Mouse (Mus musculus) heart, embryonic 10.5 days (tissue): ENCODE measurements around the gene Fbp2. TPM values are rescaled to one million over a fixed set of nuclear protein-coding genes. Genes with fewer than 3 reads are reported as not detected.

Experiments used
- DNase-seq: peaks from one replicate; pipeline ENCODE4 v3.0.0-alpha.2; 2017; ENCODE audit warnings: low spot score
- H3K27ac ChIP-seq: fragments of 300-500 bp; sonication (generic); 2 replicates; pipeline ENCODE4 v1.5.1; 2016; ENCODE audit warnings: mild to moderate bottlenecking
- H3K27me3 ChIP-seq: fragments of 300-500 bp; sonication (generic); 2 replicates; pipeline ENCODE4 v1.6.1; 2016; ENCODE audit warnings: mild to moderate bottlenecking; ENCODE audit not compliant: poor library complexity, insufficient read depth, severe bottlenecking
- H3K36me3 ChIP-seq: fragments of 300-500 bp; sonication (generic); 2 replicates; pipeline ENCODE4 v1.6.1; 2016; ENCODE audit warnings: mild to moderate bottlenecking, moderate library complexity
- H3K4me1 ChIP-seq: fragments of 300-500 bp; sonication (generic); 2 replicates; pipeline ENCODE4 v1.6.1; 2016; ENCODE audit warnings: mild to moderate bottlenecking
- H3K4me3 ChIP-seq: fragments of 300-500 bp; sonication (generic); 2 replicates; pipeline ENCODE4 v1.5.1; 2016; ENCODE audit warnings: mild to moderate bottlenecking, moderate library complexity
- H3K9me3 ChIP-seq: fragments of 300-500 bp; sonication (generic); 2 replicates; pipeline ENCODE4 v1.6.1; 2016; ENCODE audit warnings: mild to moderate bottlenecking, moderate library complexity
- WGBS: fragments of 180-500 bp; shearing (Covaris S2); methylation state at CpG from one replicate; pipeline ENCODE4 v1.1.7; 2016; 5-methylcytosine and 5-hydroxymethylcytosine counted together
- polyA plus RNA-seq: library from polyadenylated mRNA; unstranded; fragments of >200 nt; fragmentation: Nextera tagmentation; extraction: Ambion mirVana; gene quantifications from 2 replicates; pipeline ENCODE4 v1.2.1, GENCODE M21; 2016

Fbp2 gene
- polyA plus RNA-seq: 0.31 and 0.41 TPM in 2 replicates

DNA sequence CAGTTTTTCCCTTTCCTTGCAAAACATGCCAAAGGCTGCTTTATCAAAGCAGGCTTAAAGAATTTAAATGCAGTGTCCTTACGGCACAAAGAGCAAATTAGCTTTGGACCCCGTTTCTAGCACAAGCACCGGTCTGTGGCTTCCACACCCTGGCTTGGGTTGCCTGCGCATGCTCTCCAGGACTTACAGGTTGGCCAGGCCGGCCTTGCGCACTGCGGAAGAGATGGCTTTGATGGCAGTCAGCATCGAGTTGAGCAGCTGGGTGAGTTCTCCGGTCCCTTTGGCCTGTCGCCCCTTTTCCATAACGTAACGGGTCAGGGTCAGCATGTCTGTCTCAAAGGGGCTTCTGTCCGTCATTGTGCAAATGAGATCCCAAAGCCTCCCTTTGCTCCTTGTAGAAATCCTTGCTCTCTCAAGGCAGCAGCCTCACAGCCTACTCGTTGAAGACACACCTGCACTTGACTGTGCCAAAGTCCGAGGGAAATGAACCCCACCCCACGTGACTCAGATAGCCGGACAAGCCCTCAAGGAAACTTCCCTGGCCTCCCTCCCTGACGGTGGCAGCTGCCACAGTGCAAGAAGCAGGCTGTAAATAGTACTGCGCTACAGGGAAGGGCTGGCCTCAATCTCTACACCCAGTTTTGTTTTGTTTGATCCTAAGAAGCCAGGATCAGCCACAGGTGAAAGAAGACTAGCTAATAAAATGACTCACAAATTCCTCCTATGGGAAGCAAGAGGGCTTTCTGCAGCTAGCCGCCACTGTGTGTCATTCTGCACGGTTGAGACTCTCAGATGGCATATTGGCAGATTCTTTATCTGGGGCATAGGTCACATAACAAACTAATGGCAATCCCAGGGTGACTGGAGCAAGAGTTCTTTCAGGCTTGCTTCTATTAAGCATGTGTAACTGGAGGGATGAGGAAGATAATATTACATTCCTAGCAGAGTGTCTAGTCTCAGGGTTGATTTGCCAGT lies at the start of gene Fbp2:
TSS of gene Fbp2 (minus strand) at position 482 of the 975 bp plus-strand sequence.
- Histone ChIP-seq H3K27me3 (no peaks in the 10 kb centered on the region), H3K4me1 (0 out of 2 replicates have a peak, but pooled peaks cover 7% of the 10 kb centered on the region), H3K4me3 (no peak within 1 kb of the TSS), H3K9me3 (no peaks in the 10 kb centered on the region), H3K27ac (no peak within 1 kb of the TSS), H3K36me3 (no peaks in the 10 kb centered on the region)
- WGBS: 62% methylated on average over 21 of the region's 21 CpGs
- DNase-seq: no peak

DNA sequence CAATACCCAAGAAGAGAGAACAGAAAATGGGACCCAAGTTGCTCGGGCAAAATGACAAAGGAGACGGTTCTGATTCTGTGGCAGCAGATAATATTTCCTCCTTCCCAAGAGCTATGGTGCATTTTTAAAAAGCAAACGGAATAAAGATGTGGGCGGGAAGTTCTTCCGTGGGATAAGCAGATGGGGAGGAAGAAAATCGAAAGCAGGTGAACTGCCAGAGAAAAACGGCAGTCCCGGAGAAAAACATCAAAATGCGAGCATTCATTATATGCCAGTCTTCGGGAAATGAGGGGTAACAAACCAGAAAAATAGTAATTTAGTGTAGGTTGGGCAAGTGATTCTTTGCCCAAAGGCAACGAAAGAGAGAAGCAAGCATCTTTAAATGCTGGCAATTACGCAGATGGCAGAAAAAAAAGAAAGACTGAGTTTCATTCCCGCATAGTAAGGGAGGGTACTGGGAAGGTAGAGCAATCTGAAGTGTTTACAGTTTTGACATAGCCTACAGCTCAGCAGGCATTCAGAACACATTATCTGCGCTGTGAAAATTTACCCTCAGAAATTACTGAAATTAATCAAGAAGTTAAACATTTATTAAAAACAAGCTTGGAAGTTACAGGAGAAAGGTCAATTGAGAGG lies 49.4 kb upstream of the Fbp2 start:
- 84% methylated on average over 14 of the region's 14 CpGs for WGBS
- Histone ChIP-seq H3K4me3 (no peak overlapping the region), H3K27ac (no peak overlapping the region), H3K9me3 (no peaks in the 10 kb centered on the region), H3K27me3 (peaks cover 11% of the 10 kb centered on the region; the same call in 1 of the 2 replicates), H3K4me1 (peaks cover 6% of the 10 kb centered on the region; the same call in 1 of the 2 replicates), H3K36me3 (no peaks in the 10 kb centered on the region)
- no peak for DNase-seq

DNA sequence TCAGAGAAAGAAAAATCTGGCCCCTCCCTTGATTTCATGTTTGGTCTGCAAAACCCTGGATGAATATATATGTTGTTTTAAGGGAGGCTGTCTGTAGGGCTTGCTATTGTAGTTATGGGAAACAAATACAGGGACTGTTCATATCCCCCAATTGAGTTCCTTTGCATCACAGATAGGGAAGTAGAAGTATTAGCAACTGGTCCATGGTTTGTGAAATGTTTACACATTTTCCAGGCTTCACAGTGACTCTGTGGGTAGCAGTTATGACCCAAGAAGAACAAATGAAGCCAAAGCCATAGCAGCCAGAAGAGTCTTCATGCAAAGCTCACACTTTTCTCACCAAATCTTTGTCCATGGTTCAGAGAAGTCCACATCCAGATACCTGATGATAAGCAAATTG lies 42.9 kb upstream of the Fbp2 start:
- no peaks in the 10 kb centered on the region for H3K9me3 ChIP-seq
- H3K4me3 ChIP-seq: no peak overlapping the region
- no peak for DNase-seq
- H3K36me3 ChIP-seq: no peaks in the 10 kb centered on the region
- no peak overlapping the region for H3K27ac ChIP-seq
- H3K27me3 ChIP-seq: 0 out of 2 replicates have a peak, but pooled peaks cover 6% of the 10 kb centered on the region
- no peaks in the 10 kb centered on the region for H3K4me1 ChIP-seq

DNA sequence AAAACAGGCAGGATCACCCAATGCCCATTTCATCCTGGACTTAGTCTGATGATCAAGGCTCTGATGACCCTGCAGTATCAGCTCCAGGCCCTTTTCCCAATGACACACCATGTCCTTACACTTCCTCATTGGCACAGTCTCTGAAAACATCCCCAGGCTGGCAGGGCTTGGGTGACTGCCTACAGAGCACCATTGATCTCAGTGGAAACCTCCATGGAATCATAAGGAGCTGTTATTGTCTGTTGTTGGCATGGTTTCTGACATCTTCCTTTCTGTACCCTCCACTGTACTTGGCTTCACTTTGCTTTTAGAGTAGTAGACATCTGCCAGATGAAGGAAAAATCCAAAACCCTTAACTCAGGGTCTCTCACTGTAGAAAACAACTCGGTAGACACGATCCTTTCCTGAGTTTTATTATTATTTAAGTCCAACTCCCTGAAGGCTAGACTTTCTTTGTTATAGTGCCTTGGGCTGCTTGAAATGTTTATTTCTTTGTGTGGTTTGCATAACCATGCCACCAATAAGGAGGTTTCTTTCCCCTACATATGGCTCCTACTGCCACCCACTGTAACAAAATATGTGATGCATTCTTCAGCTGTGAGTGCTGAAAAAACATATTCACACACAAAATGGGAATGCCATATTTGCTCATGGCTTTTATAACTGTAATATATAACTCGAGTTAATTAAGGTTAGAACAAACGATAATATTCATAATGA lies 39.9 kb upstream of the Fbp2 start:
- Histone ChIP-seq H3K4me3 (no peak overlapping the region), H3K27ac (no peak overlapping the region), H3K27me3 (no peaks in the 10 kb centered on the region), H3K4me1 (no peaks in the 10 kb centered on the region), H3K36me3 (no peaks in the 10 kb centered on the region), H3K9me3 (no peaks in the 10 kb centered on the region)
- WGBS: 80% methylated on average over 4 of the region's 4 CpGs
- DNase-seq: no peak

DNA sequence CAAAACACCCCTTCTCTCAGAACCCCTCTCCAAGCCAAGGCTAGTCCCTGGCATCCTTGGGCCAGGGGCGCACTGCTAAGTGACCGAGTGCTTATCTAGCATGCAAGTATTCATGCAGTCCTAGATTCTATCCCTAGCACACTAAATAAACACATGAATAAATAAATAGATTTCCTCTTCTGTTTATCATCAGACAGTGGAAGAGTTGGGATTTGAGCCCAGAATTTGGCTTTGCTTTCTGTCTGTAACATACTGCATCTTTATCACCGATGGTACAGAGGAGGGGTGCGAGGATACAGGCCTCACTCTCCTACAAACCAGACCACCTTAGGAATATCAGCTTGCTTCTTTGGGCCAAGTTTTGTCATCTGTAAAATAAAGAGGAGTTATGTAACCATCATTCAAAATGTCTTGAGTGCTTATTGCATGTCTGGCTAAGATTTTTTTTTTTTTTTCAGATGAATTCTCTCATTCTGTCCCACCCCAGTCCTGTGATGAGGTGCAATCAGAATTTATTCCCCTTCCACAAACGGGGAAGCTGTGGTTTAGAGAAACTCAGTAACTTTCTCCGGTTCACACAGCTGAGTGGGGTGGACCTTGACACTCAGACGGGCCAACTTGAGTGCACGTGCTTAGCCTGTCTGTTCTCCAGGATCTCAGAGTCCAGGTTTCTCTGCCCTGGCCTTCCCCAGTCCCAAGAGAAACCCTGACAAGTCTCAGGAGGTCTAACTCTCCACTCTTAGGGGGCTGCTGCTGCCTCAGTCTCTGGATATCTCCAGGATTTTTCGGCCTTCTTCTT lies 35.0 kb upstream of the Fbp2 start:
- H3K36me3 ChIP-seq: no peaks in the 10 kb centered on the region
- peaks cover under 1% of the 10 kb centered on the region; the same call in 1 of the 2 replicates for H3K4me1 ChIP-seq
- WGBS: 76% methylated on average over 9 of the region's 9 CpGs
- DNase-seq: no peak
- no peak overlapping the region for H3K27ac ChIP-seq
- H3K27me3 ChIP-seq: peaks cover 23% of the 10 kb centered on the region
- H3K4me3 ChIP-seq: no peak overlapping the region
- H3K9me3 ChIP-seq: no peaks in the 10 kb centered on the region

DNA sequence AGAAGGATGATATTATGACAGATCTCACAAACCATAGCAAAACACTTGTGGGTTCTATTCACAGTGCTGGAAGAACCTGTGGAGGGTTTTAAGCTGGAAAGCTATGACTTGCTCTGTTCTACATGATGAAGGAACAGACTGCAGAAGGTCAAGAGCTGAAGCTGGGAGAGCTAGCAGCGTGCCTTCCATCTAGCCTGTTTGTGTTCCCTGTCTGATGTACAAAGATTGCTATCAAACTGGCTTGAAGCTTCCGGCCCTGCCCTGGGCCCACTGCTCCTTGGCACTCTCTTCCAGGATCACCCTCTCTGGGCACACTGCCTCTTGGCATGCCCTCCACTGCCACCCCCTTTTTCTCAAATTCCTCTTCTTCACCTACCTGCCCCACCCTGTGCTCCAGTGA lies 31.1 kb upstream of the Fbp2 start:
- Histone ChIP-seq H3K36me3 (no peaks in the 10 kb centered on the region), H3K27me3 (peaks cover 52% of the 10 kb centered on the region), H3K9me3 (no peaks in the 10 kb centered on the region), H3K4me3 (no peak overlapping the region), H3K27ac (no peak overlapping the region), H3K4me1 (peaks cover 8% of the 10 kb centered on the region)
- no peak for DNase-seq
- 64% methylated on average over 2 of the region's 2 CpGs for WGBS

DNA sequence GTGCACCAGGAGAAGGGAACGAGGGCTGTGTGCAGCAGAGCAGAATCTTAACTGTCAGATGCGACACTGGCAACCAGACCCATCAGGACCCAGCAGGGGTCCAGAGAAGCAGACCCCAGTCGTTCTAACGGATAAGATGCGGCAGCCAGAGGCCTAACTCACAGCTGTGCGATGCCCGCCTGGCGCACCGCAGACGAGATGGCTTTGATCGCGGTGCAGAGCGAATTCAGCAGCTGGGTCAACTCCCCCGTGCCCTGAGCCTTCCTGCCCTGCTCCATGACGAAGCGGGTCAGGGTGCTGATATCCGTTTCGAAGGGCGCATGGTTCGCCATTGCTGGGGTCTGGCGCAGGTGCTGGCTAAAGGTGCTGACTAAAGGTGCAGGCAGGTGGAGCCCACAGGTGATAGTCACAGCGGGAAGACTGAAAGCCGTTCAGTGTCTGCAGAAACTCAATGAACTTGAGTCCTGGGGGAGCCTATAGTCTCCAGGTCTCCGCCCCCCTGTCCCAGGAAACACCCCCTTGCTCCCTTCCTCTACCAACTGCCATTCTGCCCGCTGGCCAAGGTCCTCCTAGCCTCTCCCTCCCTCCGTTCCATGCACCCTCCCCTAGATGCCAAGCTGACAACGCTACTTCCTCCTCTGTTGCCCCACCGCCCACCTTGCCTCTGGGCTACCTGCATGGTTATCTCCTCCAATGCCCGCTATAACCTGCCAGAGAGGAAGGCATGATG lies 29.7 kb upstream of the Fbp2 start, which contains the start of gene Fbp1:
TSS of gene Fbp1 (minus strand) at position 571 of the 730 bp plus-strand sequence.
- H3K36me3 ChIP-seq: no peaks in the 10 kb centered on the region
- no peak for DNase-seq
- no peaks in the 10 kb centered on the region for H3K9me3 ChIP-seq
- H3K4me1 ChIP-seq: peaks cover 8% of the 10 kb centered on the region
- peak within 1 kb of the TSS; percentile 50 for H3K4me3 ChIP-seq
- WGBS: 3% methylated on average over 29 of the region's 29 CpGs
- H3K27ac ChIP-seq: no peak within 1 kb of the TSS
- peaks cover 52% of the 10 kb centered on the region for H3K27me3 ChIP-seq

DNA sequence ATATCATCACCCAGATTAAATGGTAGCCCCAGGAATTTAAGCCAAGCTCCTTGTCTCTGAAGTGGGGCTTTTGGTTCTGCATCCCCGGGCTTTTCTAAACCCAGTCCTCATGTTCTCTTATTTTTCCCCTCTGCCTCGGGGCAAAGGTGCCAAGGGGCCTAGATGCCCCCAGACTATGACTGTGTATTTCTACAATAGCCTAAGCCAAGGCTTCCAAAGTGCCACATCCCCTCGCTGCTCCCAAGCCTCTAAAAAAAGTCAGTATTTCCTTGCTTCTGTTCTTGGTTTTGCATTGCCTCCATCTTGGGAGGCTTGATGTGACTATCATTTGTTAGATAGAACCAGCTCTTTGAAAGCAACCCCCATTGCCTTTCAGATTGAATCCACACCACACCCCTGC lies 26.3 kb upstream of the Fbp2 start:
- no peak for DNase-seq
- Histone ChIP-seq H3K9me3 (no peaks in the 10 kb centered on the region), H3K36me3 (no peaks in the 10 kb centered on the region), H3K4me3 (no peak overlapping the region), H3K27me3 (peaks cover 42% of the 10 kb centered on the region), H3K4me1 (peaks cover 10% of the 10 kb centered on the region), H3K27ac (no peak overlapping the region)
- WGBS: 81% methylated on average over 3 of the region's 3 CpGs

DNA sequence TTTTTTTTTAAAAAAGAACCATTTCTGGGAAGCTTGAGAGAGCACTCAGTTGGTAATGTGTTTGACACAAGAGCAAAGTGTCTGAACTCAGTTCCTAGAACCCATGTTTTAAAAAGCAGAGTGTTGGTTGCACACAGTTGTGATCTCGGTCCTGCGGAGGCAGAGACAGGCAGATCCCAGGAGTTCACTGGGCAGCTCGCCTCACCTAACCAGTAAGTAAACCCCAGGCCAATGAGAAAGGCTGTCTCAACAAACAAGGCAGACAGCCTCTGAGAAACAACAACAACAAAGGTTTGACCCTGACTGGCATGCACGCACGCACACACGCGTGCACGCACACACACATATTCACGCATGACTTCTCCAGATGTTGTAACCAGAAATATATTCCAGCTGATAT lies 25.7 kb upstream of the Fbp2 start:
- H3K27me3 ChIP-seq: peaks cover 36% of the 10 kb centered on the region
- 90% methylated on average over 9 of the region's 9 CpGs for WGBS
- DNase-seq: no peak
- H3K36me3 ChIP-seq: no peaks in the 10 kb centered on the region
- H3K9me3 ChIP-seq: no peaks in the 10 kb centered on the region
- no peak overlapping the region for H3K27ac ChIP-seq
- peaks cover 11% of the 10 kb centered on the region for H3K4me1 ChIP-seq
- H3K4me3 ChIP-seq: no peak overlapping the region

DNA sequence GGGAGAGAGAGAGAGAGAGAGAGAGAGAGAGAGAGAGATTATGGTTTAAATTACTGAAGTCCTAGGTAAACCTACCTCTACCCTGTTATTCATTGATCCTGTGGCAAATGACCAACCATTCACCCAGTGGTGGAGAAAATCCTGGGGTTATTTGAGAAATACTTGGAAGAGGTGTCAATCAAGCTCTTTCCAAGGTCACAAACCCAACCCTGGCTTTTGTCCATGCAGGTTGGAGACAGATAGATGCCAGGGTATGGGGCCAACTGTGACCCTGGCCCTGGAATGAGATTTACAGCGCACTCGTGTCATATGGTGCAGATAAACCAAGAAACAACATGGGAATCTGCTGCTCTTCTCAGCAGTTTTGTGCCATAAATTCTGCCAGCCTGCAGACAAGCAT lies 25.2 kb upstream of the Fbp2 start:
- Histone ChIP-seq H3K4me1 (peaks cover 11% of the 10 kb centered on the region), H3K4me3 (no peak overlapping the region), H3K27me3 (peaks cover 31% of the 10 kb centered on the region), H3K9me3 (no peaks in the 10 kb centered on the region), H3K27ac (no peak overlapping the region), H3K36me3 (no peaks in the 10 kb centered on the region)
- WGBS: 73% methylated on average over 2 of the region's 2 CpGs
- DNase-seq: no peak

DNA sequence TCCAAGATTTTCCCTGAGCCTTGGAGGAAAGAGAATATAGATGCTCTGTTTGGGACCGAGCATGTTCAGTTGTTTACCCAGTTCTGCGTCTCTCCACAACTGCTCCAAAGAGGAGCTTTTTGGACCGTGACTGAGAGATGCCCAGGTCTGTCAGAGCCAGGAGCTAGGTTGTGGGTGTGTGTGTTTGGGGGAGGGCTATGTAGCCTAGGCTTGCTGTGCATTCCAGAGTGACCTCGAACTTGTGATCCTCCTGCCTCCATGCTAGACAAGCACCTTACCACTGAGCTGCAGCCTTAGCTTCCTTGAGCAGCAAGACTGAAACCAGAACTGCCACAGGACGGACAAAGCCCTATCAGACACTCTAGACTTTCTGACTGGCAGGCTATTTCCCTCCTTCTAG lies 24.6 kb upstream of the Fbp2 start:
- WGBS: 66% methylated on average over 5 of the region's 5 CpGs
- Histone ChIP-seq H3K27me3 (peaks cover 26% of the 10 kb centered on the region), H3K27ac (no peak overlapping the region), H3K4me1 (peaks cover 7% of the 10 kb centered on the region), H3K4me3 (no peak overlapping the region), H3K36me3 (no peaks in the 10 kb centered on the region), H3K9me3 (no peaks in the 10 kb centered on the region)
- DNase-seq: no peak
